Mouse (Mus musculus): ENCODE results near the gene Aph1c.
"Not testable (repeated sequence)": the region's sequence is repeated elsewhere in the genome, so short reads cannot be mapped to it uniquely, and the experiment has no call there.

Gene Aph1c

DNA sequence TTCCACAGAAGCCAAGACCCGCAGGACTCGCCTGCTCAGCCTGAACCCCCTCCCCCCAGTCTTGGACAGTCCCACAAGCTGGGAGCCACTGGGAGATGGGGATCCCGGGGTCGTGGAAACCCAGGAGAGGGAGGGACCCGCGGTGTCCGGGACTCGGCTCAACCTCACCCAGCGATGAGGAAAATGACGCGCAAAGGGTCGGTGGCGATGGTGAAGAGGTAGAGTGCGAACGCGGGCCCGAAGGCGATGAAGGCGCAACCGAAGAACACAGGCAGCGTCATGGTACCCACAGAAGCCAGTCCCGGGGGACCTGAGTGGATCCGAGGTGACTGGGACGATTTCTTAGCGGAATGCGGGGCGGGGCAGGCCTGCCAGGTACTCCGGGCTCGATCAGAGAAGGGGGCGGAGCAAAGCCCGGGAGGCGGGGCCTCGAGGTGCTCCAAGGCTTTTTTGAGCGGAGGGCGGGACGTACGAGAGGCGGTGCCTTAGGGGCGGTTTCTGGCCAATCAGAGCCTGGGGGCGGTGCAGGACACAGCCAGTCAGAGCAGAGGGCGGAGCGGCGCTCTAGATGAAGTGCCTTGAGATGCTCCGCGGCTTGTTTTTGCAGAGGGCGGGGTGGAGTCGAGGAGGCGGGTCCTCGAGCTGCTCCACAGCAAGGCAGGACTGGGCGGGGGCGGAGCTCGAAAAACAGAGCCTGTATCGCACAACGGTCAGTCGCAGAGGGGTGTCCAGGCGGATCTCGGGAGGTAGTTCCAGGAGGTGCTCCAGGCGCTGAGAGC is at the start of gene Aph1c:
Gene Aph1c (minus strand): TSS at position 409 of the 779 bp plus-strand sequence.
- peak; percentile 97 to 99 for DNase-seq (ENCODE audit: low spot score in 2 of 2)

DNA sequence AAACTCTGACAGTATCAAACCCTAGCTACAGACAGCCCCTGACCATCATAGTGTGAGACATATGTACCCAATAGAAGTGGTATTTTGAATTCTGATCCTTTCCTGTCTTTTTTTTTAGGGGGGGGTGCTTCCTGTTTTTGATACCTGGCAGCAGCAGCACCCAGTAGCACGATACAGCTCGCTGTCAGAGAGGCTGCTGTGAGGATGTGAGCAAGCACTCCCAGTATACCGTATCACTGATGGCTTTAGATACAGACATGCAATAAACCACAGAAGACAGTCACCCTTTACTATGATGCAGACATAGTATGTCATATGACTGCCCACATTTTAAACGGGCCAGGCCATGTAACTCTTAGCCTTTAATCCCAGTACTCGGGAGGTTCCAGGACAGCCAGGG is 49.0 kb upstream of the Aph1c start:
- DNase-seq (ENCODE audit: low spot score in 2 of 2), result no peak

DNA sequence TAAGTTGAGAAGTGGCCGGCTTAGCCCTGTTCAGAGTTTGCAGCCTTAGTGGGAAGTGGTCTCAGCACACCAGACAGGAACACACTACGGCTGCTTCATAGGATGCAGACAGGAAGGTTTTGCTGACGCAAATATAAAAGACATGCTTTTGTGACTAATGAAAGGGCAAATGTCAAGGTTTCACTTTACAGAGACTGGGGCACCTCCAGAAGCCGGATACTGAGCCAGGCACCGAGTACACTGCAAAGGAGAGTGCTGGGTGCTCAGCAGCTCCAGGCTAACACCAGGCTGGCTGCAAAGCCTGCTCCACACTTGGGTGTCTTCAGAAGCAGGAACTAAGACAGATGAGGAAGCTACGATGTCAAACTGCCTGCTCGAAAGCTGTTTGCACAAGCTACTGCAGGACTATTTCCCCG is 47.9 kb upstream of the Aph1c start:
- DNase-seq (ENCODE audit: low spot score in 2 of 2), result no peak

DNA sequence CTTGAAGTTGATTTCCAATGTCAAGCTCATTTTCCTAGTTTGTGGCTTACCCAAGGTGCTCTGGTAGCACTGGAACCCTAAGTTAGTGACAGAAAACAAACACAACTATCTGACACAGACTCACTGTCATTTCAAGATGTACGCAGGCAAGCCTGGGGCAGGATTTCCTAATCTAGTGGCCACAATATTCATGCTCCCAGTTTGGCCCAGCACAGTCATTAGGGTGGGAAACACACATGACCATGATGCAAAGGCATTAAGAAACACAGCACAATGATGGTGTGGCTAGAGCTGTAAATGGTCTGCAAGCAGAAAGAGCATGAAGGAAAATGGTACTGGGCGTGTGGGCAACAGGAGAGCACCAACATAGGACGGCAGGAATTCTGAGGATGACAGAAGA is 47.3 kb upstream of the Aph1c start:
- DNase-seq (ENCODE audit: low spot score in 2 of 2), result no peak

DNA sequence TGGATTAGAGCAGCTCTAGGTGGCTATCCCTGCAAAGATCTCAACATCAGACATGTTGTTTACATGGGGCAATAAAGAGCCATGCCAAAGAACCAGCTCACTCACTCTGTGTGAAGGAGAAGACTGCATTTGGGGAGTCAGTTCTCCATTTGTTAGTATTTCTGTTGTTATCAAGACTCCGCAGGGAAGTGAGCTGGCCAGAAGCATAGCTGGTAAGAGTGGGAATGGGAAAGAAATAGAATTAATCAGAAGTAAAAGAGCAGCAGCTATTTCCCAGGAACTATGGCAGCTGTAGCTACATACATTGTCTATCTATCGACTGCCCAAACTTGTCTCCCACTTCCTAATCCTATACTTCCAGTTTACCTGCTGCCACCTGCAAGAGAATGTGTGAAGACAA is 46.2 kb upstream of the Aph1c start:
- DNase-seq (ENCODE audit: low spot score in 2 of 2), result no peak

DNA sequence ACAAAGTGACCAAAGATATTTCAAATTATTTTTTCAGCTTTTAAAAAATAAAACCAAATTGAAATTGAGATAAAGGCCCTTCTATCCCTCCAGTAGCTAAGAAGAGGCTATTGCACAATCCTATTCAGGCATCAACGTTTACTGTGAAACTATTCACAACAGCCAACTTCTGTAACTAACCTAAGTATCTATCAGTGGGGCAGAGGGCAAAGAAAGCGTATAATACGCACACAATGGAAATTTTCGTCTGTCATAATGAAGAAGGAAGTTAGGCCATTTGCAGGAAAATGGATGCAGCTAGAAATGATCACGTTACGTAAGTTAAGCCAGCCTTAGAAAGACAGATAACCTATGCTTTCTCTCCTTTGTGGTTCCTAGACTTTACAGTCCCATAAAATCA is 45.0 kb upstream of the Aph1c start:
- DNase-seq (ENCODE audit: low spot score in 2 of 2), result no peak

DNA sequence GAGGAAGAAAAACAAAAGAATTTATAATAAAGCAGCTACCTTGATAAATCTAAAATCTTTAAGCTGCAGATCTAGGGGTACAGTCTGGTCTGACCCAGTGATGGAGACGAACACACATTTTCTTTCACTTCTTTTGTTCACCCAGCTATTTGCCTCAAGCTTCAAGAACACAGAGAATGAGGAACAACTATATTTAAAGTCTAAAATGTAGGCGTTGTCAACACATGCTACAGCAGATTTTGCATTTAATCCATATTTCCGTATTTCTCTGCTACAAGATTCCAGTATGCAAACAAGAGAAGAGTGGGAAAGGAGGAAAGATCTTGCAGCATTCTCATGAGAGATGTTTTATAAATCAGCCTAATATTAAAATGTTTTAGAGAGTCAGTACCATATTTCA is 44.4 kb upstream of the Aph1c start:
- DNase-seq (ENCODE audit: low spot score in 2 of 2), result no peak

DNA sequence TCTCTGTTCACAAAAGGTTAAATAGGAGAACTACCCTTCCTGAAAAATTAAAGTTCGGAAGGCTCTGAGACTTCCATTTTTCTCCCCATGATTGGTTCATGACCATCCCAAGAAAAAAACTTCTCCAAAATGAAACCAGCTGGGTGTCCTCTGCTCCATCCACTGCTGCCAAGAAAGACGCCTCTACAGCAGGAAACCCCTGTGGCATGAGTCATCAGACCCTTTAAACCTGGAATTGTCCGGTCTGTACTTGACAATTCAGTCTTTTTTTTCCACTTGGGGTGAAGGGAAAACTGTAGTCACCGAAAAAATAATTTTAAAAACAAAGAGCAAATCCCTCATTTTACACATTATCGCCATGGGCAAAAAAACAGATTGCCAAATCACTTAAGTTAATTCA is 42.1 kb upstream of the Aph1c start:
- DNase-seq (ENCODE audit: low spot score in 2 of 2), result no peak

DNA sequence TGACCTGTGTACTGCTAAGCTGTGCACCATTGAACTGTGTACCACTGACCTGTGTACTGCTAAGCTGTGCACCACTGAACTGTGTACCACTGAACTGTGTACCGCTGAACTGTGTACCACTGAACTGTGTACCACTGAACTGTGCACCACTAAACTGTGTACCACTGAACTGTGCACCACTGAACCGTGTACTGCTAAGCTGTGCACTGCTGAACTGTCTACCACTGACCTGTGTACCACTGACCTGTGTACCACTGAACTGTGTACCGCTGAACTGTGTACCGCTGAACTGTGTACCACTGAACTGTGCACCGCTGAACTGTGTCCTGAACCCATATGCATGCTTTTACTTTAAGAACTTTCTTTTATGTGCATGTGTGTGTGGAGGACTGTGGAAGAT is 39.8 kb upstream of the Aph1c start:
- no peak for DNase-seq (ENCODE audit: low spot score in 2 of 2)

DNA sequence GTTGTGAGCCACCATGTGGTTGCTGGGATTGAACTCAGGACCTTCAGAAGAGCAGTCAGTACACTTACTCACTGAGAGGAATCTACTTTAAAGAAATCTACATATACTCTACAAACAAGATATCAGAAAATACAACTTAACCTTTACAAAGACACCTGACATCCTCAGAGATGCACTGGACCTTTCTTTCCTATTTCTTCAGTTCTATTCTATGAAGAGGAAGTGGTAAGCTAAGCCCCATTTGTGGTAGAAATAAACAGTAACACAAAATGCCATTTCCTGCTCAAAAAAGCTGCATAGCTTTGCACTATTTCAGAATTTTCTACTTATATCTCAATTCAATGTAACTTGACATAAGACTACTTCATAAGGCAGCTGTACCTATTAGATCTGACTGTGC is 39.0 kb upstream of the Aph1c start:
- DNase-seq (ENCODE audit: low spot score in 2 of 2), result no peak

DNA sequence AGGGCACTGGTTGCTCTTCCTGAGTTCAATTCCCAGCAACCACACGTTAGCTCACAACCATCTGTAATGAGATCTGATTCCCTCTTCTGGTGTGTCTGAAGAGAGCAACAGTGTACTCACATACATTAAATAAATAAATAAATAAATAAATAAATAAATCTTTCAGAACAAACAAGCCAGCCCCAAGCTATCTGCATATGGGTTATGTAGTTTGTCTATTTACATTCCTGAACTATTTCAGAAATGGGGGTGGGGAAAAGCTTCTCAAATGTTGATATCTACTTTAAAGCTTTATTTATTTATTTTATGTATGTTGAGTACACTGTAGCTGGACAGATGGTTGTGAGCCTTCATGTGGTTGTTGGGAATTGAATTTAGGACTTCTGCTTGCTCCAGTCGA is 38.5 kb upstream of the Aph1c start:
- DNase-seq (ENCODE audit: low spot score in 2 of 2), result not testable (repeated sequence)

DNA sequence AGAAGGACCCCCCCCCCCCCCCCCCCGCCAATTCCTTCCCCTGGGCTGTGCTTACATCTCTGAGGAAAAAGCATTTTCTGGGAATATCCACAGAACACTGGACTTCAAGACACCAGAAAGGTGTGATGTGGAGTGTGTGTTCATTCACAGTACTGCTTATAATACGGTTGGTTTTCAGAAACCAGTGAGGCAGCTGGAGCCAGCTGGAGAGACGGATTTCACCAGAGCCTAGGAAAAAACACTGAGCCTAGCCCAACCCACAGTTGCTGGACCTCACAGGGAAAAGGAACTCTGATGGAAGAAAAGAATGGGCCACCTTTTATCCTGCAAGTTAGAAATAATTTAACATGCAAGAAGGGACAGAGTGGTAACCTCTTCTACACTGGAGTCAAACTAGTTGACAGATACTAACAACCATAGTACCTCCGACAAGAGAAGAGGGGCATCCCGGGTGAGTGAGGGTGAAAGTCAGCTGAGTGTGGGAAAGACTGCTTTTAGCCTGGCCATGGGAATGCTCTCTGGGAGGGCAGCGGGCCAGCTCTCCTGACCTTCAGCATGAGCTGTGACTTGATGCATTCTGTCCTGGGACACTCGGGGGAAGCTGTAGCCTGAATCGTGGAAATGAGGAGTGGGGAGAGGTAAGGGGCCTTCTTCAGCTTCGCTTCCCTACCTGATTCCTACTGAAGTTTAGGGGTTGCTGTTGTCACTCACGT is 37.6 kb upstream of the Aph1c start:
- DNase-seq (ENCODE audit: low spot score in 2 of 2), result no peak

DNA sequence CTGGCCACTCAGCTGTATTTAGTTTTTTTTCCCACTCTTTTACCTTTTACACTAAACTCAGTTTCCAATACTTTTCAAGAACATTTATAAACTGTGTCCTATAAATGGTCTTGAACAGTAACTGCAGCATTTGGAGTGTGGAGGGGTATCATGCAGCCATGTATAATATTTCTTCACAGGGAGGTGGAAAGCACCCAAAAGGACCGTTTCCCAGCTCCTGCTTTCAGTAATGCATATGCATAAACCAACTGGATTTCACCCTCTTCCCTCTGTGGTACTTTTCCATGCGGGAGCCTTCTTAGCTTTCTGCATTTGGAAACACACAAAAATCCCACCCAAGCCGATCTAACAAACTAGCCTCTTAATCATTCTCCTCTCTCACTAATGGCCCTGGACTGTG is 30.2 kb upstream of the Aph1c start:
- DNase-seq (ENCODE audit: low spot score in 2 of 2), result peak; percentile 23 to 24

DNA sequence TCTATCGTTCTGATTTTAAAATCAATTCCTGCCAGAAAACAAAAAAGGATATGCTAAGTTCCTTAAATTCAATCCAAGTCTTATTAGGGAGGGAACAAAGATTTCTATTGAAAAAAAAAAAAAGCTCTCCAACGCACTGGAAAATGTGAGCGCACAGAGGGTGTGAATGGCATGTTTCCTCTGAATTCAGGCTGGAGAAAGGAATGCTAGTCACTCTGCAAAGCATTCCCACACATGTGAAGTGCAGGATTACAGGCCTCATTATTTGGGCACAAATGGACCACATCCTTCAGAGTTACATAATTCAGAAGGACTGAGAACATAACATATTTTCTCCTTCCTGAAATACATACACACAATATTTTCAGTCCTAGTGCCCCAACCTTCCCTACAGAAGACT is 28.9 kb upstream of the Aph1c start:
- peak in 1 of 2 experiments; percentile 34 for DNase-seq (ENCODE audit: low spot score in 2 of 2)

DNA sequence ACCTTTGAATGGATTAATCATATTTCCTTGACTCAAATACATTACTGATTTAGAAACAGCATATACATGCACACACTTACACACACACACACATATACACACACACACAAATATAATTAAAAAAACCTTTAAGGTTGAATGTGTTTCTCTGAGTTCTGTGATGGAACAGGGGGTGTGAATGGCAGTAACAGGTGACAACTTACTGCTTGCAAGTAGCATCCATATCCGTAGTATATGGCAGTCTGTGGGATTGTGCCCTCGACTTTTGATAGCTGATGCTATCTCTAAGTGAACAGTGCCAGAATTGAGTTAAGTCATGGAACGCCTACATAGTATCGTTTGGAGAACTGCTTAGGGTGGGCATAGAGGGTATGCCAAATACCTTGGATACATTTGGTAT is 27.7 kb upstream of the Aph1c start:
- DNase-seq (ENCODE audit: low spot score in 2 of 2), result no peak

DNA sequence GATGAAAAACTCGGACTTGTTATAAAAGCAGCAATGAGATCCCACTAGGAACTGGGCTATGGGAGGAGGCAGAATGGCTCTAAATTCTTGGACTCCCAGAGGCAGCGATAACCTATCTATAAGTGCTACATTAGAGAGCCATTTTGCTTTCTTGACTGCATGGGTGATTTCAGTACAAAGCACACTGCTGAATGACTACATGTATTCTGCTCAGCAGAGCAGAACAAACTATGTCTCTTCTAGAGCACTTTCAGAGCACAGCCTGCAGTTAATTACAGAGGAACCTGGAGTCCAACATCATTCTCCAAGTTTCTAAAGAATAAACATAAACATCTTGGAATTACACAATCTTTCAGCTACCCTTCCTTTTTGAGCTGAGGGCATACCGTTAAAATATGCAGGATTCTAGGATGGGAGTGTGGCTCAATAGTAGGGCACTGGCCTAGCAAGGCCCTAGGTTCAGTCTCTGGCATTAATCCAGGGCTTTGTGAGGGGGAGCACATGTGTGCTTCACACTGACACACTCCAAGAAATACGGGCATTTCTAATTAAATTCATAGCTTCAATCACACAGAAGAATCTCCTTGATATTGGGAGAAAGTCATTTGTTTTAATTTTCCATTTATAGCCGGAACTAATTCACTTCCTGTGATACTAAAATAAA is 26.7 kb upstream of the Aph1c start:
- no peak for DNase-seq (ENCODE audit: low spot score in 2 of 2)

DNA sequence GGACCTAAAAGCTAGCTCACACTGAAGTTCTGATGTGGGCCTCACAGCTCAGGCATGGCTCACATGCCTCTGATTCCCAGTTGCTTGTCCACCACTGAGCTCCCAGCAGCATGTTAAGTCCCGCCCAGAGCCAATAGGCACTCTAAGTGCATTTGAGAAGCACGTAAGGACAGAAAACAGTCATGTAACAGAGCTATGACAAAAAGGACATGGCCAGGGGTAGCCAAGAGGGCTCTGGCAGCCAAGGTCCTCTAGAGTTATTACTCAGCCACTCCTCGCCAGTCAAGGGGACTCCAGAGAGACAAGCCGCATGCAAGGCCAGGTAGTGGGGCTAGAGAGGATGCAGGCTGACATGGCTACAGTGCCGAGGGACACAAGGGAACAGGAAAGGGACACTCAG is 25.0 kb upstream of the Aph1c start:
- DNase-seq (ENCODE audit: low spot score in 2 of 2), result no peak

DNA sequence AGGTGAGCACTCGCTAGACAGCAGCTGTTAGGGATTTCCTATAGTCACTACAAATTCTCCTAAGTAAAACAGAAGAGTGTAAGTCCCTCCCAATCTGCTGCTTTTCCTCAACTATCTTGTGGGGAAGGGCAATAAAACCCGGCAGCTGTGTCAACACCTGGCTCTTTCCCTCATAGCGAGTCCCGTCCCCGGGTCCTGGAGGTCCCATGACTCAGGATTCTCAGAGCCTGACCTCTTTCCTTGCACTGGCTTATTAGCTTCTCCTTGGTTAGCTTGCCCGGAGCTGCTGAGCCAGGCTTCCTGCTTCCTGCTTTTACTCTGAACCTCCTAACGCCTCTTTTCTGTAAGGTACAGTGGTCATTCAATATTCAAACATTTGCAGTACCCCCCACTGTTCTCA is 21.3 kb upstream of the Aph1c start:
- DNase-seq (ENCODE audit: low spot score in 2 of 2), result no peak

DNA sequence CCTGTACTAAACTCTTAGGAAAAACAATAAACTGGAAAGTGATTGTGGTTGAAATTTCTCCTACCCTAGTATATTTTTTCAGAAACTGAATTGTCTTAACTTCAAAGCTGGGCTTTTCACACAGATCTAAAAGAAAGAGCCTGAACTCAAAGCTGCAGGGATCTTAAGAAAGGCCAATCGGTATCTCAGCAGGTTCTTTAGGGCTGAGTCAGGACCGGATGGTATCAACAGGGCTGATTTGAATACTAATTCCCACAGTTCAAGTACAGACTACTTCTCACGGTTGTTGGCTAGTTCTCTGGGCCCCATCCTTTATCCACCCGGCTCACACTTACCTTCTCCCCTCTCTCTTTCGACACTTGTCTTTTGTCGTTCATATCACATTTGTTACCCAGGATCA is 18.1 kb upstream of the Aph1c start:
- DNase-seq (ENCODE audit: low spot score in 2 of 2), result no peak

DNA sequence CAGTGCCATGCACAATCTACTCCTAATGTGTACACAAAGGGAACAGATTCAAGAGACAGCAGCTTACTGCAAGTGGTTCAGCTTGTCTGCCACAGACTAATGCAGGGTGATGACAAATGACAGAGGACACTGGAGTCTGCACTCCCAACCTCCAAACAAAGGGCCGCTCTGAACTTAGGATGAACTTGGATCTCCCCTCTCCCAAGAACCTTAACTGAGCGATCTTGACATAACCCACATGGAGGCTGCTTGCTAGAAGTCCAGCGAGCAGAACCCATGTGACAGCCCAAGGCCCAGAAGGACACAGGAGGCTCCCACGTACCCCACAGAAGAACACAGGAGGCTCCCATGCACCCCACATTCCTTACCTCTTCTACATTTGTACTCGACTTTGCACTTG is 16.4 kb upstream of the Aph1c start:
- no peak for DNase-seq (ENCODE audit: low spot score in 2 of 2)

DNA sequence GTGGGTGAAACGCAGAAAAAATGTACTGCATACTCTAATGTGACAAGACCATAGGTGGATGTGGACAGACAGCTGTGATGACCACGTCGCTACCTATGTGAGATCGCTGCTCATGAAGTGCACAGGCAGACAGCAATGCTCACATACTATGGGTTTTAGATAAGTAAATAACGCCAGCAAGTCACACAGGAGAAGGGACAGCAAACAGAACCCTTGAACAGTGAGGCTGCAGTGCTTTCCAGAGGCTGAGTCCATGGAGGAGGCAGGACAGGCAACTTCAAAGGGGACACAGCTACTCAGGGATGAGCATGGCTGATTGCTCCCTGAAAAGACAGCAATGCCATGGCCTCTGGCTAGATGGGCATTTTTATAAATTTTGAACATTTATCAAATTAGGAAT is 12.3 kb upstream of the Aph1c start:
- DNase-seq (ENCODE audit: low spot score in 2 of 2), result no peak

DNA sequence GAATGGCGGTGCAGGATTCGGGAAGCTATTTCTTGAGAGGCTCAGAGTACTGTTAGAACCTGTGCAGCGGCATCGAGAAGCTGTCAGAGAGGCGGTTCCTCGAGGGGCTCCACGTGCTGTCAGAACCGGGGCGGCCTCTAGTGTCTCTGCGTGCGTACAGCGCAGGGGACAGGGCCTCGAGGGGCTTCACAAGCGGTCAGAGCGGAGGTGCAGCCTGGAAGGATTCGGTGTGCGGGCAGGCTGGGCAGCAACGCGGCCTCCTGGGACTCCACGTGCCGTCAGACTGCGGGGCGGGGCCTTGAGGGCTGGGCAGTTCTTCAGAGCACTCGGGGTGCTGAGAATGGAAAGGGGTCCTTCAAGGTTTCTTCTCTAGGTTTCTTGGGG is 563 bp upstream of the Aph1c start:
- DNase-seq (ENCODE audit: low spot score in 2 of 2), result no peak

DNA sequence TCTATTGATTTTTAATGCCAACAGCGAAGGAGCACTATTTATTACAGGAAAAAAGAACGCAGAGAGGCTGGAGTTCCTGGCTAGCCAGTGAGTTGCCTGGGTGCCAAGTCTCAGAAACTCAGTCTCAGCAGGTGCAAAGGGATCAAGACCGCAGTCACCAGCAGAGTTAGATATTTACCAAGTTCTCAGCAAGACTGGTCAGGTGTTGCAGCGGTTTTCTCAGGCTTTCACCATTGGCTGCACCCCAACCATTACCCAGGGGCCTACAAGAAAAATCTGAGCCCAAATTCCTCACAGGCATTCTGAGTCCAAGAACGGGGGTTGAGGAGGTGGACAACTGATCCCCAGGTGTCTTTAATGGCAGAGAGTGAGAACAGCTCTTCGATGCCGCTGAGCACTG is 675 bp downstream of the Aph1c start:
- DNase-seq (ENCODE audit: low spot score in 2 of 2), result peak; percentile 9 to 13

All from frontal cortex, postnatal 36 days (tissue).